Mouse (Mus musculus) adrenal gland, postnatal 10 days (tissue): ENCODE results near the gene Ptbp1. TPM values are rescaled to one million over a fixed set of nuclear protein-coding genes. Genes with fewer than 3 reads are reported as not detected.

Experiments used
- DNase-seq: peaks from one replicate; pipeline ENCODE4 v3.0.0; 2021; ENCODE audit warnings: mixed read lengths
- total RNA-seq, 2 experiments: library from RNA; stranded (reverse); gene quantifications; 2 replicates each; pipeline ENCODE4 v1.2.3; 2021

The Ptbp1 gene
- total RNA-seq, 2 experiments from 2014 or later: 267 to 270 TPM

DNA sequence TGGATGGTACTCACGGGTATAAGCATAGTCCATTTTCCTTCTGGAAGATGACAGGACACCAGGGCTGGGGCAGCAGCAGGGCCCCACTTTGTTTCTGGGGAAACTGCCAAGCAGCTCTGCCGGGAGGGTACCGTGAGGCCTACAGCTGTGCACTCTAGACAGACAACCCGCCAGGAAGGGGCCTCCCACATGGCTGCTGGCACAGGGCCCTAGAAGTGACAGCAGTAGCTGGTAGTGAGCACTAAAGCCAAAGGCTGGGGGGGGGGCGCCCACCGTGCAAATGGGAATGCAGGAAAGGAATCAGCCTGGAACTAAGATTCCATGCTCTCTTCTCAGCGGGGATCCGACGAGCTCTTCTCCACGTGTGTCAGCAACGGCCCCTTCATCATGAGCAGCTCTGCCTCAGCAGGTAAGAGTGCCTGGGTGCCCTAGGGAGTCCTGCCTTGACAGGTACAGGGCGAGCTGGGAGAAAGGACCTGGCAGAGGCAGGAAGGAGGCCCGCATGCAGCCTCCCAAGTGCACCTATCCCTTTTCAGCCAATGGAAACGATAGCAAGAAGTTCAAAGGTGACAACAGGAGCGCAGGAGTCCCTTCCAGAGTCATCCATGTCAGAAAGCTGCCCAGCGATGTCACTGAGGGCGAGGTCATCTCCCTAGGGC, 4.3 kb downstream of the Ptbp1 start:
- peak; percentile 78 for DNase-seq

DNA sequence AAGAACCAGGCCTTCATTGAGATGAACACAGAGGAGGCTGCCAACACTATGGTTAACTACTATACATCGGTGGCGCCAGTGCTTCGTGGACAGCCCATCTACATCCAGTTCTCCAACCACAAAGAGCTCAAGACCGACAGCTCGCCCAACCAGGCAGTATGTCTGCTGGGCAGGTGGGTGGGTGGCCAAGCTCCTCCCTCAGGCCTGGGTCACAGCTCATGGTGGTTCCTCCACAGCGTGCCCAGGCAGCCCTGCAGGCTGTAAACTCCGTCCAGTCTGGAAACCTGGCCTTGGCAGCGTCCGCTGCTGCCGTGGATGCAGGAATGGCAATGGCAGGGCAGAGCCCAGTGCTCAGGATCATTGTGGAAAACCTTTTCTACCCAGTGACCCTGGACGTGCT, 4.9 kb downstream of the Ptbp1 start:
- DNase-seq: no peak

DNA sequence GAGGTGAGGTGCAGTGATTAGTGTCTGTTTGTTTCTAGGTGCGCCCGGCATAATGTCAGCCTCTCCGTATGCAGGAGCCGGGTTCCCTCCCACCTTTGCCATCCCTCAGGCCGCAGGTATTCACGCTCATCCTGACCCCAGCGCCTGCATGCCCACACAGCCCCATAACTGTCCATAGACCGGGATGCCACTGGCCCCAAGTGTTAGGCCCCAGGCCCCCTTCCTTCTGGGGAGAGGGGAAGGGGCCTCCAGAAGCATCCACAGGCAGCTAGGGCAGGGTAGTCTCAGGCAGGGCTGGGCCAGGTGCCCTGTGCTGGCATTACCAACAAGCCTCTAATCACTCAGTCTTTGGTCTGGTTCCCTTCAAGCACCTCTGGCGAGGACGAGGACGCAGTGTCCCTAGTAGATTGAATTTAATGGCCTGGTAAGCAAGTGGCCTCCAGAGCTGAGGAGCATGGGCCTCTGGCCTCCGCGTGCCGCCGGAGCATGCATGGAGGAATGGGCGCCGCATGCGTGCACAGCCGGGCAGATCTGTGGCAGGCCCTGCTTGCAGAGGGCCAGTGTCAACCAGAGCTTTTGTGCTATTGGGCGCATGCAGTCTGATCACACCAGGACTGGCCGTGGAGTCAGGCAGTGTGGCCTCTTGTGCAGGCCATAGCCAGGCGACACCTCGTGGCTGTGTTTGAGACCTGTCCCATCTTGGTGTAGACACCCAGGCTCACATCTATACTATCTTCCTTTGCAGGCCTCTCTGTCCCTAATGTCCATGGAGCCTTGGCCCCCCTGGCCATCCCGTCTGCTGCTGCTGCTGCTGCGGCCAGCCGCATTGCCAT, 6.1 kb downstream of the Ptbp1 start:
- no peak for DNase-seq

DNA sequence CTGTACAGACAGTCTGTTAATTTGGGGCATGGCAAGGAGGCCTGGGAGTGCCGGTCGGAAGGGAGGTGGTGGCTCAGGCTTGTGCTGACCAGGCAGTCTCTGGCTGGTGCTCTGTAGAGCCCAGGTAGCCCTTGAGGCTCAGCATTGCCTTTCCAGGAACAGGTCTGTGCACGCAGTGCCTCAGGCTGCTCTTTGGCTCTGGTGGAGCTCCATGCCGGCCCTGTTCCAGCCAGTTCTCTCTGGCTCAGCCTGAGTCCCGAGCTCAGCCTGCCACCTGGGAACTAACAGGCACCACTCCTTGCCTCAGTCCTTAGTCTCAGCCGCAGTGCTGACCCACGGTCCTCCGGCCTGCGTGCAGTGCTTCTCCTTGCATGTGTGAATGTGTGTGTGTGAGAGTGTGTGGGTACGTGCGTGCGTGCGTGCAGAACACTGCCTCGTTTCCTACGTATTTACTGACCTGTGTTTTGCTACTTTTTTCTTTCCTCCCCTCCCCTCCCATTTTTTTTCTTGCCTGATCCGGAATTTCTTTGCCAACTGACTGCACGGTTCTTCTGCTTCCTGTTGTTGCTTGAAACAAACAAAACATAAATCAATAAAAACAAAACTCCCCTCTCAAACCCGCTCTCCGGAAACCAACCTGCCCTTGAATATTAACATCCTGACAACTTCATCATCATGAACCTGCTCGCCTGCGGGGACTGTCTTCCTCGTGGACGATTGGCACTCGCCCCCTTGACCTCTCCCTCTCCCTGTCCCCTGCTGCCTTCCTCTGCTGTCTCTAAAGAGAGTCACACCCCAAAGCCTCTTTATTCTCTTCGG, 7.2 kb downstream of the Ptbp1 start:
- DNase-seq: peak; percentile 45

- no peak for DNase-seq
These were observed 8.0 kb downstream of the Ptbp1 start for GRCm38 (mm10) chr10:79862049-79862788.

- no peak for DNase-seq
These were observed 8.7 kb downstream of the Ptbp1 start for GRCm38 (mm10) chr10:79862925-79863324.

DNA sequence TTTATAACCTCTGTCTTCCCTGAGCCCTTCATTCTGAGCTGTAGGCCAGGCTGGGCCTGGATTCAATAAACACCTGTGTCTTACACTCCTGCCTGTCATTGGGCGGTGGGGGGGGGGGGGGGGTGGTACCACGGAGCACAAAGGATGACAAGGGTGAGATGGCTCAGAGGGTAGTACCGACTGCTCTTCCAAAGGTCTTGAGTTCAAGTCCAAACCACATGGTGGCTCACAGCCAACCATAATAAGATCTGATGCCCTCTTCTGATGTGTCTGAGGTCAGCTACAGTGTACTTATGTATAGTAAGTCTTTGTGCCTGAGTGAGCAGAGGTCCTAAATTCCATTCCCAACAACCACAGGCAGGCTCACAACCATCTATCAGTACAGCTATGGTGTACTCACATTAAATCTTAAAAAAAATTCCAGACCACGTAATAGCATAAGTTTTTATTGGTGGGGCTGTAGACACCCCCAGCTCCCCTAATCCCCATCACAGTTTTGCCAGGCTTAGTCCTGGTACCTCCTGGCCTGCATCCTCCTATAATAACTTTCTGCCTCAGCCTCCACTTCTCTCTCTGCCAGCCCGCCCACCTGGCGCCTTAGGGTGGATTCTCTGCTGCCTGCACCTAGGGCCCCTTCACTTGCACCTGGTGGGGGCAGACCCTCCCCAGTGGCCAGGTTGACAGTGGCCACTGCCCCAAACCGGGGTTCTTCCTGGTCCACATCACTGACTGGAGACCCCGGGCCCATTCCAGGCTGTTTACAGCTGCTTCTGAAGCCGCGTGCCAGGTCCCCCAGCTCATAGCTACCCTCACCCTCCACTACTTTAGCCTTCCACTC, 10.3 kb downstream of the Ptbp1 start:
- DNase-seq: no peak

DNA sequence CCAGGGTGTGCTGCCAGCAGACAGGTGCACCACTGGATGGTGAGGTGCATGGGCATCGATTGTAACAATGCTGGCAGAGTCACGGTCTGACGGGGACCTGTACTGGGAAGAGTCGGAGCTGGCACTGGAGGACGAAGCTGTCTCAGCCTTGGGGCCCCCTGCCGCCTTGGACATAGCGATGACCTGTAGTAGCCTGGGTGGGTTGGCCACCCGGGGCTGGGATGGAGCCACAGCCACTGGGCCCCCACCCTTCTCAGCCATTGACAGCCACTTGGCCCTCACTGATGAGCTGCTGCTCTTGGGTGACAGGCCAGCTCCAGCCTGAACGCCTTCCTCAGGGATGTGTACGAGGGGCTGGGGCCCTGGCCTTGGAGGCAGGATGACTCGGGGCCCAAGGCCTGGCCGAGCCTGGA, 11.0 kb downstream of the Ptbp1 start:
- DNase-seq: no peak

- peak; percentile 51 for DNase-seq
These were observed 11.6 kb downstream of the Ptbp1 start for GRCm38 (mm10) chr10:79865801-79866295.

DNA sequence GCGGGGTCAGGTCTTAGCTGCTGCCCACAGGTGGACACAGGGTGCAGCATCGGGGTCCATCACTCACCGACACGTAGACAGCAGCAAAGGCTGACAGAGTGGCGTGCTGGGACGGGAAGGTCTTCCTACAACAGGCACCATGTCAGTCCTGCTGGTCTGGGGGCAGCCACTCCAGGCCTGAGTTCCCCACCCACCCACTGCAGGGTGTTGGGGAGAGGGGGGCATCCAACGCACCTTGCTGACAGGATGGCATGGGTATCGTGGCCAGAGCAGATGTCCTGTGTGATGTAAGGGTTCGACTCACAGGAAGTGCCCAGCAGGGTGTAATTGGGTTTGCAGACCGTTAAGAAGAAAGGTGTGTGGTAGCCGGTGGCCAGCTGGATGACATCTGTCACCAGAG, 12.4 kb downstream of the Ptbp1 start:
- no peak for DNase-seq

DNA sequence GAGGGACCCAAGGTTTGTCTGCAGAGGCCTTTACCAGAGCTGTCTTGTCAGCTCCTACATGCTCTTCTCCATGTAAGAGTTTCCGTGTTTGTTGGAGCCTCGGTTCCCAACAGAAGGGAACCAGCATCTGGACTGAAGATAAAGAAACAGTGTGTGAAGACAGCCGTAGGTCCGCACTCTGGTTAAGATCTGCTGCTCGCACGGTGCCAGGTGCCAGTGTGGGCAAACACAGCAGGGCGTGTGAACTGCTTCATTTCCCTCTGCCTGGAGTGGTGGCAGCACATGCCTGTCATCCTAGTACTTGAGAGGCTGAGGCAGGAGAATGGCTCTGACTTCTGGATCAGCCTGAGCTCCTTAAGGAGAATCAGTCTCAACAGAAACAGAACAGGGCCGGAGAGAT, 17.6 kb downstream of the Ptbp1 start:
- no peak for DNase-seq

- no peak for DNase-seq
These were observed 18.6 kb downstream of the Ptbp1 start for GRCm38 (mm10) chr10:79872862-79873261.

GRCm38 (mm10) chr10:79873313-79873712, 19.1 kb downstream of the Ptbp1 start:
- DNase-seq: no peak

DNA sequence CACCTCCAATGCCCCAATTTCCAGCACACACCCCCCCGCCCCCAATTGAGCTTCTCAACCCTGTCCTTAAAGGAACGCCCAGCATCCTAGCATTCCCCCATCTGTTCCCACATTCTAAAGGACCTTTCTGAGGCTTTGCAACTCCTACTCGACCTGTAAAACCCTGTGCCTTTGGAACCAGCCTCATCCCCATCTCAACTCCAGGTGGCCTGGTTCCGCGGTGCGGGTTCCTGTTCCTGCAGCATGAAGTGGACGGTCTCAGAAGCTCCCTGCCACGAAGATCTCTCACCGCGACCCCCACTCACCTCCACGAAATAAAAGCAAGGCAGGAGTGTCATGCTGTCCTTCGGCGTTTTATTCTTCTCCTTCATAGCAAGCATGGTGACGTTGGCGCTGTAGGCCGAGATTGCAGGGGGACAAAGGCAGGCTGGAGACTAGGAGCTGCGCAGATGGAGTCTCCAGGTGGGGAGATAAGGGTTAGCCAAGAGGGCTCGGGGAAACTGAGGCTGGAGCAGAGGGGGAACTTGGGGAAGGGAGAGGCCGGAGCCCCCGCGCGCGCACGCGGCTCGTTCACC, 19.6 kb downstream of the Ptbp1 start:
- no peak for DNase-seq

DNA sequence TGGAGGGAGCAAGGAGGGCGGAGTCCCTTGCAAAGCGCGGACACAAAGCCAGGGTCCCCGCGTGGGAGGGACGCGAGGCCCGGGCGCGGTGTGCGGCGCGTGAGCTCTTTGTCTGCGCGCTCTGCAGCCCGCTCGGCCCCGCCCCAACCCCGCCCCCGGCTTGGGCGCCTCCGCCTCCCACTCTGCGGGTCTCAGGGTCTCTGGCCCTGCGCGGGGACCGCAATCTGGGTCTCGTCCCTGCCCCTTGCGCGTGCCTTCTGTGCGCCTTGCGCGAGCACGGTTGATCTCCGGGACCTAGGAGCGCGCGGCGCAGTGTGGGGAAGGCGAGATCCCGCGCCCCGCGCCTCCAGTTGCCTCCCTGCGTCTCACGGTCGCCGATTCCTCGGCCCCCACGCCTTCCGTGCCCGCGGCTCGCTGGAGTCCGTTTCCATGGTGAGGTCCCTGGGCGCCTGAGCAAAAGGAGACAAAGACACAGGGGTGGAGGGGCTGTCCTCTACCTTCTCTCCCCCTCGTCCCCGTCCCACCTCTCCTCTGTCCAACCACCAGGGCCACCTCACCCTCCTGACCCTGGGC, 20.1 kb downstream of the Ptbp1 start, which contains the start of the genes Prtn3 and Plppr3:
Gene Prtn3 (plus strand): TSS at position 187 of the 573 bp plus-strand sequence.
Gene Plppr3 (minus strand): TSS at position 345 of the 573 bp plus-strand sequence.
- no peak for DNase-seq

DNA sequence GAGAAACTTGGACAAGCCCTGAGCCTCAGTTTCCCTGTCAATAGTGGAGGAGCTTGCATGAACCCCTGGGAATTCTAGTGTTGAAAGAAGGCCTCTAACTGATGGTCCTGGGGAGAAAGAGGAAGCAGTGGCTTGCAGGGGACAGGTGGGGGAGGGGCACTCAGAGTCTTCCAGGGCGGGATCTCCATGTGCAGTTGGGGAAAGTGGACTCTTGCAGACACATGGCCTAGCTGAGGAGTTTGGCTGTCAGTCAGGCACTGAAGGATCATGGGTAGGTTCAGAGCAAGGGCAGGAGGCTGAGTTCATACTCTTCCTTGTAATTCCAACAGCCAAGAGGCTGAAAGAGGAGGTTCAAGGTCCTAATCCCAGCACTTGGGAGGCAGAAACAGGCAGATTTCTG, 22.9 kb downstream of the Ptbp1 start:
- DNase-seq: no peak

DNA sequence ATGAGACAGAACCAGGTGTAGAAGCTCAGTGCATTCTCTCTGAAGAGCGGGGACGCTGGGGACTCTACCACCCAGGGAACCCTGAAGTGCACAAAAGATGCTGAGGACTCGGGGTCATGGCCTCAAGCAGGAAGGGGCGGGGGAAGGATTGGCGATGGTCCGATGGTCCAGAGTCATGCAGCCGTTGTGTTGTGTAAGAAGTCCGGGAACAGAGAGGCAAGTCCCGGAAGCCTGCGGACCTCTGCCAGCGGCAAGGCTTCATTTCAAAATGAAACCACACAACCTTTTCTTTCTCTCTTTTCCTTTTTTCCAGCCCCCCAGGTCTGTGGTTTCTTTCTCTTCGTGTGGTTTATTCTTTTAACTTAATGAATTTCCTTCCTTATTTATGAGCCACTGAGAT, 23.5 kb downstream of the Ptbp1 start:
- DNase-seq: no peak

GRCm38 (mm10) chr10:79879527-79879926, 25.3 kb downstream of the Ptbp1 start:
- DNase-seq: no peak

GRCm38 (mm10) chr10:79880721-79881120, 26.5 kb downstream of the Ptbp1 start:
- DNase-seq: no peak

GRCm38 (mm10) chr10:79881981-79882380, 27.8 kb downstream of the Ptbp1 start:
- peak; percentile 33 for DNase-seq
